Mouse (Mus musculus) MEL (cell line): ENCODE results near the gene Gas1. TPM values are rescaled to one million over a fixed set of nuclear protein-coding genes. Genes with fewer than 3 reads are reported as not detected.

Source experiments
- DNase-seq: peaks from one replicate; pipeline ENCODE4 v3.0.0; 2011; ENCODE audit warnings: low read depth, low spot score
- H3K27ac ChIP-seq: 2 replicates; pipeline ENCODE4 v1.5.1; 2012; ENCODE audit warnings: low read depth, mild to moderate bottlenecking, control low read depth, low read length, moderate library complexity; ENCODE audit not compliant: control insufficient read depth
- H3K27me3 ChIP-seq, 2 experiments: fragments of 150-350 bp in 1 of 2; sonication (generic) in 1 of 2; 2 replicates each; pipeline ENCODE4 v1.6.1; 2012; ENCODE audit warnings: low read length in 2 of 2, mild to moderate bottlenecking in 2 of 2, improper control_type of control experiment in 1 of 2, moderate library complexity in 1 of 2; ENCODE audit not compliant: insufficient read depth in 2 of 2, control insufficient read depth in 1 of 2
- H3K36me3 ChIP-seq, 2 experiments: 2 replicates each; pipeline ENCODE4 v1.6.1; 2012 to 2014; ENCODE audit warnings: low read length in 2 of 2, improper control_type of control experiment in 1 of 2, inconsistent platforms in 1 of 2, mild to moderate bottlenecking in 1 of 2; ENCODE audit not compliant: insufficient read depth in 2 of 2, control insufficient read depth in 1 of 2
- H3K4me1 ChIP-seq, 2 experiments: fragments of 150-350 bp in 1 of 2; sonication (generic) in 1 of 2; 2 replicates each; pipeline ENCODE4 v1.6.1; 2012; ENCODE audit warnings: low read length in 2 of 2, improper control_type of control experiment in 1 of 2, mild to moderate bottlenecking in 1 of 2; ENCODE audit not compliant: insufficient read depth in 2 of 2, control insufficient read depth in 1 of 2
- H3K4me3 ChIP-seq, 2 experiments: fragments of 150-350 bp in 1 of 2; sonication (generic) in 1 of 2; 2 replicates each; pipeline ENCODE4 v1.5.1; 2012; ENCODE audit warnings: low read depth in 2 of 2, low read length in 2 of 2, mild to moderate bottlenecking in 2 of 2, moderate library complexity in 2 of 2, control low read depth in 1 of 2, improper control_type of control experiment in 1 of 2; ENCODE audit not compliant: control insufficient read depth in 1 of 2, insufficient read depth in 1 of 2
- H3K79me2 ChIP-seq: 2 replicates; pipeline ENCODE4 v1.6.1; 2012; ENCODE audit warnings: mild to moderate bottlenecking, low read length, moderate library complexity; ENCODE audit not compliant: control insufficient read depth, poor library complexity, insufficient read depth
- H3K9ac ChIP-seq: 2 replicates; pipeline ENCODE4 v1.6.1; 2012; ENCODE audit warnings: low read depth, mild to moderate bottlenecking, control low read depth, low read length, moderate library complexity; ENCODE audit not compliant: control insufficient read depth, poor library complexity, severe bottlenecking
- H3K9me3 ChIP-seq: fragments of 150-350 bp; sonication (generic); replicated peaks from 2 replicates; pipeline ENCODE4 v1.6.1; 2012; ENCODE audit warnings: mild to moderate bottlenecking, low read length, improper control_type of control experiment, moderate library complexity; ENCODE audit not compliant: insufficient read depth
- CHD1 ChIP-seq: IDR thresholded peaks from 2 replicates; pipeline ENCODE4 v1.6.1; 2012; ENCODE audit warnings: low read depth, mild to moderate bottlenecking, inconsistent platforms, low read length, improper control_type of control experiment
- CHD2 ChIP-seq: IDR thresholded peaks from 2 replicates; pipeline ENCODE4 v1.6.1; 2011; ENCODE audit warnings: low read length, improper control_type of control experiment
- E2F4 ChIP-seq: IDR thresholded peaks from 2 replicates; pipeline ENCODE4 v1.6.1; 2011; ENCODE audit warnings: low read depth, low read length, improper control_type of control experiment, borderline replicate concordance
- ELF1 ChIP-seq: IDR thresholded peaks from 2 replicates; pipeline ENCODE4 v1.6.1; 2014; ENCODE audit warnings: low read depth, mild to moderate bottlenecking, inconsistent platforms, low read length, improper control_type of control experiment, moderate library complexity
- EP300 ChIP-seq, 2 experiments: IDR thresholded peaks; 2 replicates each; pipeline ENCODE4 v1.6.1; 2011; ENCODE audit warnings: improper control_type of control experiment in 2 of 2, low read length in 2 of 2, low read depth in 1 of 2, mild to moderate bottlenecking in 1 of 2
- ETS1 ChIP-seq: IDR thresholded peaks from 2 replicates; pipeline ENCODE4 v1.6.1; 2012; ENCODE audit warnings: low read depth, mild to moderate bottlenecking, inconsistent platforms, low read length, improper control_type of control experiment, moderate library complexity
- GABPA ChIP-seq: IDR thresholded peaks from 2 replicates; pipeline ENCODE4 v1.6.1; 2012; ENCODE audit warnings: low read depth, mild to moderate bottlenecking, inconsistent platforms, low read length, improper control_type of control experiment, moderate library complexity
- GATA1 ChIP-seq: IDR thresholded peaks from 2 replicates; pipeline ENCODE4 v1.6.1; 2011; ENCODE audit warnings: low read depth, low read length, improper control_type of control experiment
- HCFC1 ChIP-seq: IDR thresholded peaks from 2 replicates; pipeline ENCODE4 v1.6.1; 2012; ENCODE audit warnings: low read depth, mild to moderate bottlenecking, inconsistent platforms, low read length, improper control_type of control experiment, moderate library complexity
- JUND ChIP-seq: IDR thresholded peaks from 2 replicates; pipeline ENCODE4 v1.6.1; 2011; ENCODE audit warnings: low read depth, mild to moderate bottlenecking, improper control_type of control experiment, low read length
- KAT2A ChIP-seq: conservative IDR thresholded peaks from 2 replicates; pipeline ENCODE4 v1.6.1; 2012; ENCODE audit warnings: low read depth, low read length, improper control_type of control experiment, inconsistent platforms
- MAZ ChIP-seq: IDR thresholded peaks from 2 replicates; pipeline ENCODE4 v1.6.1; 2012; ENCODE audit warnings: low read depth, mild to moderate bottlenecking, inconsistent platforms, low read length, improper control_type of control experiment
- MEF2A ChIP-seq: IDR thresholded peaks from 2 replicates; pipeline ENCODE4 v1.6.1; 2014; ENCODE audit warnings: low read depth, mild to moderate bottlenecking, inconsistent platforms, low read length, improper control_type of control experiment; ENCODE audit not compliant: poor library complexity, insufficient replicate concordance, severe bottlenecking; ENCODE audit errors: extremely low read depth
- MXI1 ChIP-seq: IDR thresholded peaks from 2 replicates; pipeline ENCODE4 v1.6.1; 2011; ENCODE audit warnings: mild to moderate bottlenecking, low read depth, low read length, improper control_type of control experiment
- MYB ChIP-seq: IDR thresholded peaks from 2 replicates; pipeline ENCODE4 v1.6.1; 2011; ENCODE audit warnings: mild to moderate bottlenecking, low read depth, low read length, improper control_type of control experiment
- MYC ChIP-seq: IDR thresholded peaks from 2 replicates; pipeline ENCODE4 v1.6.1; 2011; ENCODE audit warnings: low read depth, mild to moderate bottlenecking, low read length, improper control_type of control experiment, moderate library complexity
- NELFE ChIP-seq: IDR thresholded peaks from 2 replicates; pipeline ENCODE4 v1.6.1; 2011; ENCODE audit warnings: low read depth, low read length, improper control_type of control experiment
- POLR2AphosphoS2 ChIP-seq: IDR thresholded peaks from 2 replicates; pipeline ENCODE4 v1.6.1; 2011; ENCODE audit warnings: low read length, improper control_type of control experiment
- POLR2AphosphoS5 ChIP-seq: IDR thresholded peaks from 2 replicates; pipeline ENCODE4 v1.6.1; 2012; ENCODE audit warnings: low read depth, borderline replicate concordance, mild to moderate bottlenecking, inconsistent platforms, low read length, moderate library complexity, mixed read lengths
- RAD21 ChIP-seq: IDR thresholded peaks from 2 replicates; pipeline ENCODE4 v1.6.1; 2011; ENCODE audit warnings: mild to moderate bottlenecking, low read depth, low read length, improper control_type of control experiment
- TAL1 ChIP-seq: IDR thresholded peaks from 2 replicates; pipeline ENCODE4 v1.6.1; 2012; ENCODE audit warnings: mild to moderate bottlenecking, inconsistent platforms, low read length, moderate library complexity, mixed read lengths
- TCF12 ChIP-seq: IDR thresholded peaks from 2 replicates; pipeline ENCODE4 v1.6.1; 2014; ENCODE audit warnings: low read depth, mild to moderate bottlenecking, inconsistent platforms, low read length, improper control_type of control experiment, moderate library complexity
- USF1 ChIP-seq: IDR thresholded peaks from 2 replicates; pipeline ENCODE4 v1.6.1; 2014; ENCODE audit warnings: low read depth, mild to moderate bottlenecking, inconsistent platforms, low read length, improper control_type of control experiment, moderate library complexity
- USF2 ChIP-seq, 2 experiments: IDR thresholded peaks; 2 replicates each; pipeline ENCODE4 v1.6.1; 2011 to 2012; ENCODE audit warnings: improper control_type of control experiment in 2 of 2, low read length in 2 of 2, borderline replicate concordance in 1 of 2, inconsistent platforms in 1 of 2, low read depth in 1 of 2, mild to moderate bottlenecking in 1 of 2; ENCODE audit not compliant: insufficient read depth in 1 of 2
- ZC3H11A ChIP-seq: IDR thresholded peaks from 2 replicates; pipeline ENCODE4 v1.6.1; 2012; ENCODE audit warnings: low read depth, mild to moderate bottlenecking, inconsistent platforms, low read length, improper control_type of control experiment
- ZNF384 ChIP-seq: IDR thresholded peaks from 2 replicates; pipeline ENCODE4 v1.6.1; 2012; ENCODE audit warnings: low read depth, mild to moderate bottlenecking, inconsistent platforms, low read length, improper control_type of control experiment
- polyA plus RNA-seq, 2 experiments: library from polyadenylated mRNA; stranded (reverse) in 1 of 2; unstranded in 1 of 2; fragments of >175 nt in 1 of 2; fragments of >200 nt in 1 of 2; gene quantifications; 2 replicates each; pipeline versions ENCODE4 v1.2.1 to v1.2.4; 2012; ENCODE audit warnings: low replicate concordance in 2 of 2, low read depth in 1 of 2; ENCODE audit not compliant: insufficient read length in 2 of 2, insufficient read depth in 1 of 2, missing spikeins in 1 of 2
- total RNA-seq: library from RNA; depleted of rRNA; stranded (reverse); fragments of 300-350 nt; gene quantifications from 2 replicates; pipeline ENCODE4 v1.2.3, GENCODE M21; 2012

The Gas1 gene
- total and polyA plus RNA-seq, 3 experiments = not detected

DNA sequence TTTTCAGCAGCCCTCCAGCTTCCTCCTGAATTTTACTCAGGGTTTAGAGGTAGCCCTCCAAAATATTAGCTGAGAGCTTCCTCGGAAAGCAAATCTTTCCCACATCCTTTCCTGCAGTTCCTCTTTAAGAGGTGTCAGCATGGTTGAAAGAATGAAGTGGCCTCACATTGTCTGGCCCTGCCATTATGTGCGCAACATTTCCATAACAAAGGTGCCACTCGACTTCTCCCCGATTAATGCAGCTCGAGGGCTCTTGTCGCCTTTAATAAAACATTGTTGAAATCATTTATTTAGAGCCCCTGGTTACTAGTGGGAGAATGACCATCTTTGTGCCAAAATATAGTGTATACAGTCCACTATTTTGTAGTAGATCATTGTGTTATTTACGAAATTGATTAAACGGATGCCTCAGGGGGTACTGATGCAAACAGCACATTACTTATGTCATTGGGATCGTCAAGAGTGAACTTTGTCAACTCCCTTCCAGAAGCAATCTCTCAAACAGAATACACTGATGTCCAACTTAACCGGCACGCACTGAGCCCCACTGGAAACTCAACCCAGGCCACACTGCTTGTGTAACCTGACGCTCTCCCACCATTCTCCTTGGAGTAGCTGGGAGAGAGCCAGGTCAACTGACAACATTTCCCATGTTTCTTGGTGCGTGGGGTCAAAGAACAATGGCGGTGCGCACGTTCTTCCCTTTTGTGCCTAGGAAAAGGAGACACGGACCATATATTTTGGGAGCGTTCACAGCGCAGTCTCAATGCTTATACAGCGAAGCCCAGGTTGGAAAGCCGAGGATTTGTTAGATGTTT lies 6.1 kb downstream of the Gas1 start:
- no peaks in the 10 kb centered on the region for H3K27me3 ChIP-seq
- no peak for DNase-seq
- H3K9ac ChIP-seq = no peak overlapping the region
- TF ChIP-seq GABPA = no peak
- no peak for TF ChIP-seq ZC3H11A
- no peak for TF ChIP-seq MXI1
- no peak for TF ChIP-seq CHD1
- TF ChIP-seq JUND = no peak
- no peak for TF ChIP-seq TAL1
- TF ChIP-seq RAD21 = no peak
- no peak for TF ChIP-seq EP300 (IDR thresholded peaks at IDR 0.05; ENCODE audit: low read depth in 1 of 2, low read length in 2 of 2)
- TF ChIP-seq MYB = no peak
- TF ChIP-seq ELF1 = no peak
- TF ChIP-seq POLR2AphosphoS5 = no peak
- no peak for TF ChIP-seq NELFE
- no peak for TF ChIP-seq POLR2AphosphoS2
- no peak for TF ChIP-seq HCFC1
- no peak for TF ChIP-seq ZNF384
- TF ChIP-seq ETS1 = no peak
- TF ChIP-seq MEF2A = no peak
- no peak for TF ChIP-seq KAT2A
- H3K36me3 ChIP-seq = no peaks in the 10 kb centered on the region
- no peaks in the 10 kb centered on the region for H3K4me1 ChIP-seq
- H3K4me3 ChIP-seq = no peak overlapping the region
- no peak overlapping the region for H3K27ac ChIP-seq
- H3K9me3 ChIP-seq = no peaks in the 10 kb centered on the region
- H3K79me2 ChIP-seq = no peaks in the 10 kb centered on the region

DNA sequence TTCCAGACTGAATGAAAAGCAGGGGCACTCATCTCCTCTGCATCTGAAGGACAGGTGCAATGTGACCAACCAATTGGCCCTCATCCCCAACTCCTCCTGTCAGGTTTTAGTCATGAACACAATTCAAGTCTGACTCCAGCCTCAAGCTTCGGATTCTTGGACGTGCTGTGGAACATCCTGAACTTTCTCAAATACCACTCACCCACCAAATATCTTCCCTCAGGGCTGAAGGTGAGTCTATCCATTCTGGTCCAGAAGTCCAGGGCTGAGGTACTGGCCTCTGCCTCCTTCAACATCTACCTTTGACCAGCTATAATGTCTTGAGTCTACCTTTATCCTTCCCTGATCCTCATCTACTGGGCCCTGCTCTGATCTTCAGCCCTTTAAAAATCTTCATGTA lies 8.1 kb downstream of the Gas1 start:
- no peak overlapping the region for H3K9ac ChIP-seq
- no peaks in the 10 kb centered on the region for H3K4me1 ChIP-seq
- H3K9me3 ChIP-seq = no peaks in the 10 kb centered on the region
- no peak for DNase-seq
- no peak for TF ChIP-seq USF1
- no peak for TF ChIP-seq EP300 (IDR thresholded peaks at IDR 0.05; ENCODE audit: low read depth in 1 of 2, low read length in 2 of 2)
- TF ChIP-seq USF2 (IDR thresholded peaks at IDR 0.05; ENCODE audit: borderline replicate concordance in 1 of 2, insufficient read depth in 1 of 2, low read depth in 1 of 2, low read length in 2 of 2) = no peak
- TF ChIP-seq E2F4 = no peak
- TF ChIP-seq MYB = no peak
- TF ChIP-seq TCF12 = no peak
- TF ChIP-seq GATA1 = no peak
- TF ChIP-seq MYC = no peak
- TF ChIP-seq MXI1 = no peak
- TF ChIP-seq MAZ = no peak
- TF ChIP-seq GABPA = no peak
- no peak for TF ChIP-seq CHD2
- no peaks in the 10 kb centered on the region for H3K36me3 ChIP-seq
- H3K4me3 ChIP-seq = no peak overlapping the region
- H3K79me2 ChIP-seq = no peaks in the 10 kb centered on the region
- no peak overlapping the region for H3K27ac ChIP-seq
- H3K27me3 ChIP-seq = no peaks in the 10 kb centered on the region
